Mouse (Mus musculus) A20 (cell line): ENCODE measurements around the gene Map2k3.
A peak's percentile ranks its signal among the peaks of the same experiment; 100 is the strongest.

Source experiments
- DNase-seq: peaks from one replicate; pipeline ENCODE4 v3.0.0-alpha.2; 2011; ENCODE audit warnings: low read depth, low spot score

Gene Map2k3

DNA sequence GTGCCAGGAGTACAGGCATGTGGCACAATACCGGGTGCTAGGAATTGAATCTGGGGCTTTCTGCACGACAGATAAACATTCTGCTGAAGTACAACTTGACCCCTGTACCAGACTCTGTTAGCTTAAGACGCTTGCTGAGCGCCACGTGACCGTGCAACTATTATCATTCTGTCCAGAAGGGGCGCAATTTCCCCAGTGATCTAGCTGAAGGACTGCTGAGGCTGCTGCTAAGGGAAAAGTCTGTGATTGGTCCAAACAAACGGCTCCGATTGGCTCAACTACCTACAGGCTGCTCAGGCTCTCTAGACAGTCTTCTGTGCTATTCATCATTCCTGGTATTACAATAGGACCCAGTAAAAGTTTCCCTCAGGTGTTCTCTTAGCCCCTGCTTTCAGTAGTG lies 4.6 kb upstream of the Map2k3 start:
- DNase-seq, result peak; percentile 91

DNA sequence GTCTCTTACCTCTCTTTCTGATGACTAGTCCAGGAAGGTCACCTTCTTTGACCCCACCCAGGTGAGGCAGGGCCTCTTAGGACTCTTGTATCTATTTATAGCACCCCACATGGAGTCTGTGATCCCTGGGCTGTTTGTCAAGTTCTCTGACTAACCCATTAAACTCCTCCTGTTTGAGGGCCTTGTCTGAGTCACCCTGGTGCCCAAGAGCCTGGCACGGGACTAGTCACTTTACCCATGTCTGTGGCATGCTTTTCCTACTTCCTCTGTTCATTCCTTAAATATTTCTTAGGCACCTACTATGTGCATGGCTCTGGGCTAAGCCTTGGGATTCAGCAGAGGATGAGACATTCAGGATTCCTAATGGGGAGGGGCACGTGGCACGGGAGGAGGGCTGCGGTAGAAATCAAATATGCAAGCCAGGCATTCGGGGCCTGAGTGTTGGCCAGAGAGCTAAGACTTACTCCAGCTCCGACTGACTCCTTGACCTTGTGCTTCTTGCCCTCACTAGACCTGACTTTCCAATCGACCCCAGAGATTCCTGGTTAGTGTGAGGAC lies 1.0 kb upstream of the Map2k3 start:
- DNase-seq, result no peak

DNA sequence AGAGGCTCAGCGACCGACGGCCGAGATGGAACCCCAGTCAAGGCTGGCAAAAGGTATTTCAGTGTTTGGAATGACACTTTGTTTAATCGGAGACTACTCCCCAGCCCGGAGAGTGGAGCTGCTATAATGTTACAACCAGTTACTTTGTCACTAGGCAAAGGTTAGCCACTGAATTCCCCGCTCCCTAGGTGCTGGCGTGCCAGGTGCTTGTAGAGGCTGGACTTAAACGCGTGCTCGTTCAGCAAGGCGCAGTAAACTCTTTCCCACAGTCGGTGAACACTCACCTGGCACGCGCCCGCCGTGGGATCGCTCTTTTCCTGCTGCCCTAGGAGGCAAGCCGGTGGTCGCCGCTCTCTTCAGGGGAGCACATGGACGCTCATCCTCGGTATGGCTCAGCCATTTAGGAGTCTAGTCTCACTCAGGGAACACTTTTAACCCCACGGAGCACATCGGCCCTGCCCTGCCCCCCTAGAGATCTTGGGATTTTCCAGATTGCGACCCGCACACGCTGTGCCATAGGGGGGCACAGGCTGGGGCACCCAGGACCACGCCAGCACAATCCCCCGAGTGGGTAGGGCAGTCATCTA lies 458 bp upstream of the Map2k3 start:
- no peak for DNase-seq

DNA sequence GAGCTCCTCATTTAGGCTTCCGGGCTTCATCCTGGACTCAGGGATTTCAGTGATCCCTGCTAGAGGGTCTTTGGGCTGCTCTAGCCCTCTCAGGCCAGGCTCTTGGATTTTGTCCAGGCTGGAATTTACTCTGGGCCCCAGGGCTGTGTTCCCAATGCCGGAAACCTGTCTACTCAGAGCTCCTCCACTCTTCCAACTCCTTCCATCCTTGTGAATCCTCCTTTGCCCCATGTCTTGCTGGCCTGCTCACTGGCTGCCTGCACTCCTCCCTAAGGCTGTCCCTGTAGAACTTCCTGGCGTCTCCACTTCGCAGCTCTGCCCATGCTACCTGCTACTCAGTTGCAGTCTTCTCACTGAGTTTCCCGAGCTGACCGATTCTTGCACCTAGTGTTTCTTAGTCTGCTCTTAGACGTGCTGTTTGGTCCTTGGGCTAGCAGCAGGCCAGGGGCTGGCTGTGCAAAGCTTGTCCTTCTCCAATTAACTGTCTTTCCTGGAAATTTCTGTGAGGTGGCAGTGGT lies 729 bp downstream of the Map2k3 start:
- peak; percentile 36 for DNase-seq

DNA sequence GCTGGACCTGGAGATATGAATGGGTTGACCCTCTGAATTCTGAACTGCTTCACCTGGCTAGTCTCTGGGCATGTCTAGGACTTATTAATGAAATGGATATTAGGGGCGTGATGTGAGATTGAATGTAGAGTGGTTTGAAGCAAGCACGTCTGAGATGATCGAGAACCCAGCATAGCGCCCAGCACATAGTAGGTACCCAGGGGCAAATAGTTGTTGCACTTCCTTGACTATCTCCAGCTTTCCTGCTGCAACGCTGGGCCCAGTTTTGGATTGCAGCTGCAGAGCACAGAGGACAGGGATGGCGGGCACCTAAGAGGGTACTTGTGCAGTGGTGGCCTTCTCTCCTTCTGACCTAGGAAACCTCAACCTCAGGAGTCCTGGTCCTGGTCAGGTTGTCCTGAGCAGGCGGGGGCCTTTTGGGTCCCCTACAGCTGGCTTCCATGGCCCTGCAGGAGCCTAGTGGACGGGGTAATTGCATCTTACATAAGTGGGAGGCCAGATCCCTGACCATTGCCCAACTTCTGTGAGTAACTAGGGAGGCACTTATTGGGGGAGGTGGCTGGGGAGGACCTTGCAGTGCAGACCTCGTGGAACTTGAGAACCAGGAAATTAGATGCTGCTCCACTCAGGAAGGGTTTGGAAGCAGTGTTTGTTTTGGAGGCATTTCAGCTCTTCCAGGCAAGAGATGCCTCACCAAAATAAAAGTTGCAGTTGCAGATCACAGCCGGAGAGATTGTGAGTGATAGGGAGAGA lies 1.5 kb downstream of the Map2k3 start:
- no peak for DNase-seq

DNA sequence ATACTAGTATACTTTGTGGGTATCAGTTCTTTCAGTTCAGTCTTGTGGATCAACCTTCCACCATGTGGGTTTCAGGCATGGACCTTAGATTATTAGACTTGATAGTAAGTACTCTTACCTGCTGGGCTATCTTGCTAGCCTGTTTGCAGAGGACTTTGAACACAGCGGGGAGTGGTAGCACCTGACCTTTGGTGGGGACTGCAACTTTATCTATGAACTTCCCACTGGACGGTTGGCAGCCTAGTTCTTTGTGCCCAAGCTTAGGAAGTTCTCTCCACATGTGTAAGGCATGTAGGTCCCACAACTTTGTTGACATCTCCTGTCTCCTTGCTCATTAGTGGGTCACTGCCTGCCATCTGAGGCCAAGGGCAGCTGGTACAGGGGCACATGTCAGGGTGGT lies 3.0 kb downstream of the Map2k3 start:
- DNase-seq, result no peak

DNA sequence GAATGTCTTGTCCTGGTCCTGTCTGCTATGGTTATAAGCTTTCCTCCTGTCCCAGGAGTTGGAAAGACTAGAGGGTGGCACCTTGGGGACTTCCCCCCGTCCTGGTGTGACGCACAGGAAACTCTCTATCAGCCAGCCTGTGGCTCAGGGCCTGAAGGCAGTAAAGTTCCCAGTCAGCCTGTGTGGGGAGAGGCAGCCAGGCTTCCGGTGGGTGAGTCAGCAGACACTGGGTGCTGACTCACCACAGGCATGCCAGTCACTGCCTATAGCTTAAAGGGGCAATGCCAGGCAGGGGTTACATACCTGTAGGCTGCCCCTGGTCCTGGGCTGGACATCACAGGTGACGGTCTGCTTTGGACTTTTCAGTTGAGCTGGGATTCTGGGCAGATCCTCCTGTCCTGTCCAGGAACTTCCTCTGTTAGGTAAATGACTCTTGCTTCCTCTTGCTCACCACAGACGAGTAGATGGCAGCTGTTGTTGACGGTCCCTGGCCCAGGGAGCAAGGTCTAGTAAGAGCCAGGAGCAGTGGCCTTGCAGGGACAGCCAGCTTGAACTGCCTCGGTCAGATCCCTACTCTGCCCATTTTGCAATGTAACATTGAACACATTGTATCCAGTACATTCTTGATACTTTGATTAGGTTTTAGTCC lies 3.6 kb downstream of the Map2k3 start:
- DNase-seq, result peak; percentile 81

DNA sequence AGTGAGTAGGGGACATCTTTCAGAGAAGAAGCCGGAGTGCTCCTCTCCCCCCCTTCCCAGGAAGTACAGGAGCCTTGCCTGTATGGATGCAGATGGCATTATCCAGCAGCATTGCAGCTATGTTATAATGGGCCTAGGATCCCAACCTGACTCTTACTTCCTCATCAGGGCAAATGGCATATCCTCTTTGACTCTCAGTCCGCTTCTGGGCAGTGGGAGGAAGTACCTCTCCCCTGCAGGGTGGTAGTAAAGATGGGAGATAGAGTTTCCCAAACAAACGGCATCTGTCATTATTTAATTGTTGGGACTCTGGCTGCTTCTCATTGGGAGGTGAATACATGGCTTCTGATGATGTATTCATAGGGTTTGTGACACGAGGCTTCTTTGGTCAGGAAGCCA lies 4.1 kb downstream of the Map2k3 start:
- DNase-seq, result peak; percentile 49

DNA sequence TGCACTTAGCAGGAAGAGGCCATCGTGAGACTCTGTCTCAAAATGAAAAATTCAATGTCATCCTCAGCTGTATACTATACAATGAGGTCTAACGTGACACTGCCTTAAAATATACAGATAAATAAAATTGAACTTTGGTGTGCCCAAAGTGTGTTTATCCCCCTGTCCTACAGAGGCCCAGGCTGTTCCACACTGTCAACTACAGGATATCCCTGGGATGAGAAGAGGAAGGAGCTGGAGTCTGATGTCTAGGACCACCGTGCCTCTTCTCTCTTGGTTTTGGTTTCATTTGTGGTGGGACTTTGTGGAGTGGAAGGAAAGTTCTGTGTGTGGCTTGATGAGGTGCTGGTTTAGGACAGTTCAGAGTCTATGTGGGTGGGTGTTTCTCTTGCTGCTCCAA lies 5.8 kb downstream of the Map2k3 start:
- no peak for DNase-seq

DNA sequence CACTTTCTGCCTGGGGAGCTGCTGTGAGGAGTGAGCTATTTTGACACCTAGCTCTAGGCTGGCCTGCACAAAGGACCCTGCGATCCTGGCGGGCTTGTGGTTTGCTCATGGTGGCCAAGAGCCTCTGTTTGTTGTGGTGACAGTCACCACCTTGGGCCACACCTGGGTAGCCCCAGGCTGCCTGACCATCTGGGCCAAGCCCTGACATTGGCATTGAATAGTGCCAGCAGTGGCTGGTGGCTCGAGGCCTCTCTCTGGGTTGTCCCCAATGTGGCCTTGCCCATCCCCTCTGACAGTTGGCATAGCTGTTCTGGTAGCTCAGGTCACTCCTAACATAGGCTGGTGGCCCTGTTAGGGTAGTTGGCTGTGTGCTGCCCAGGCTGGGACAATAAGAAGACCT lies 7.7 kb downstream of the Map2k3 start:
- DNase-seq, result no peak

DNA sequence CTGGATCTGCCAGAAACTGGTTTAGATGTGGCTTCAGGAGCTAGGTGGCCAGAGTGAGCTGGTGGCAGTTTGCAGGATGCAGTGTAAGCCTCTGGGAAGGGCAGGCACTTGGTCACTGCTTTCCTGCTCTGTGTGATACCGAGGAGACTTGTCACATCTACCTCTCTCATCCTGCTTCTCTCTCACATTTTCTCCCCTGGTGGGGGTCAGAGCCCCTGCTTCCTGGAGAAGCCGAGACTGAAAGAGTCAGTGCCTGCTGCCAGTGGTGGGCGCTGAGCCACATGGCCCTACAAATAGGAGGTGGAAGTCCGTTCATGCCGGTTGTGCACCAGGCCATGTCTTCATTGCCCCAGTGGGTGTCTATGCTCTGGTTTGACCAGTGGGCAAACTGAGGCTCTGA lies 8.7 kb downstream of the Map2k3 start:
- DNase-seq, result no peak

DNA sequence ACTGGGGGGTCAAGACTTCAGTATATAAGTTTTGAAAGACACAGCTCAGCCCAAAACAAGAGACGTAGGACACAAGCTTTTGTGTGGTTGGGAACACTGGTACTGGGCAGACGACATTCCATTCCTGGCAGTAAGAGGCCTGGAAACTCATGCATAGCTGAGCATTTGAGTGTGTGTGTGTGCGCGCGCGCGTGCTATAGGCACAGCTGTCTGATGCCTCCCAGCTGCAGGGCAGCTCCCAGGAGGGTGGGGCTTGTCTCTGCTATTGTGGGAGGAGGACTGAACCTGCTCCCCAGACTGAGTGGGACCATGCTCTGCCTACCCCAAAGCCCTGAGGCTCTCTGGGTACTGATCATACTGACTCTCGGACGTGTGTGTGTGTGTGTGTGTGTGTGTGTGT lies 9.5 kb downstream of the Map2k3 start:
- no peak for DNase-seq

DNA sequence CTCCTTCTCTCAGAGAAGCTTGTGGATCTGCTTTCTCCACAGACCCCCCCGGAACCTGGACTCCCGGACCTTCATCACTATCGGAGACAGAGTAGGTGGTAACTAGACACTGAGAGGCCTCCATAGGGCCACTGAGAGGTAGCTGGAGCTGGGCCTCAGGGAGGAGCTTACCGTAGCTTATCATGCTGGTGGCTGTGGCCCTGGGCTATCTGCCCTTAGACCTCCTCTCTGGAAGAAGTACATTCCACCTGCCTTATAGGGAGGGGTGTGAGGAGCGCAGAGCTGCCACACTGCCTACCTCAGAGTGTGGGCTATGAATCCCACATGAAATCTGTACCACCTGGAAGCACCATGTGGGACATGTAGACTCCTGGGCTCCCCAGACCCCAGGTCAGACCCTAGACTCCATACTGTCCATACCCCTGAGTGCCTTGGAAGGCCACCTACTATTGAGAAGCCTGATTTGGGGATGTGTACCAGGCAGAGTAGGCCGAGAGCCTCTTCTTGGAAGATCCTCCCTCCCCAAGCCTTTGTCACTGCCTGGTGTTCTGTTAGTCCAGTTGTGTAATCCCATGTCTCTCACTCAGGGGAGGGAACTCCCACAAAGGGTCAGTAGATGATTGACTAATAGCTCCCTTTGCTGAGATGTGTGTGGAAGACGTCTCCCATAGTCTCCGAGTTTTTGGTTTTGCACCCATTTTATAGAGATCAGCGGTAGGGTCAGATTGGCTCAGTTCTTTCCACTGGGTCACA lies 10.6 kb downstream of the Map2k3 start:
- DNase-seq, result no peak

DNA sequence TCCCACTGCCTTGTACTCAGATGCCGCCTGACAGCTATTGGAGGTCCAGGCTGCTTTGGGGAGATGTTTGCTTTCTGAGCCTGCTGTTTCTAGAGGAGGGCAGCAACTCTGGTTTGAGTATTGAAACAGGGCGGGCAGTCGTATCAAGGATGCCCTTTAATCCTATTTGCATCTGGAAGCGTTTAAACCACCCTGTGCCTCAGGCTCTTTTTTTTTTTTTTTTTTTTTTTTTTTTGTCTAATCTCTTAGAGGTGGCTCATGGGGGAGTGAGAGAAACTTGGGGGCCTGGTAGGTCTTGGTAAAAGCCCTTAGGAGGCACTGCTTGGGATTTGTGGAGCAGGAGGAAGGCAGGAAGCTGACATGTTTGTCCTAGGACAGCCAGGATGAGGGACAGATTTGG lies 13.2 kb downstream of the Map2k3 start:
- DNase-seq, result no peak

DNA sequence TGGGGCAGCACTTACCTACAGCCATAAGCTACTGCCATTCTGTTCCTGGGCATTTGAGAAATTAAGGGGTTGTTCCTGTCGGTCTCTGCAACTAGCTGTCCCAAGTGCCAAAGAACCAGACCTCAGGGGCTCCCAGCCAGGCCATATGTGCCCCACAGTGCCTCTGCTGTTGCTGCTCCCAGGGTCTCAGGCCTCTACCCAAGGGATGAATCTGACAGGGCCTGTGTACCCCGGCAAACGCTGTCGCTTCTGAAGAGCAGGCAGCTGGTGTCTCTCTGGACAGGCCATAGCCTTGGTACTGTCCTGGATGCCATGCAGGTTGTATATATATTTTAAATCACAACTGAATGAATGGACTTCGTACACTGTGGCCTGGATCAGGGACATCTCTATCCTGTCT lies 20.1 kb downstream of the Map2k3 start:
- DNase-seq, result no peak

DNA sequence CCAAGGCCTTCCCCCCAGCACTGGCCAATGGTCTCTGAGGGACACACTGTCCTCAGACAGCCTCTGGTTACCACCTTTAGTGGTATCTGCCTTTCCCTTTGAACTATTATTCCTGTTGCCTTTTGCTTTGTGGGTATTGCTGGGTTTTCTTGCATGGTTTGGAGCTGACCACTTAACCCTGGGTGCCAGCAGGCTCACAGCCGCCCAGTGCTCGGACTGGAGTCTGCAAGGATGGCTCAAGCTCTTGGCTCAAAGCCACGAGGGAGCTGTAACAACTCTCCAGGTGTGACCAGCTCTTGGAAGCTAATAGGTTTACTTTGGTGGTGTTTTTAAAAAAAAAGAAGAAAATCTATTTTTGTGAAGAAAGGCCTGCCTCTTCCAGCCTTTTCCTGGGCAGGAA lies 20.5 kb downstream of the Map2k3 start:
- no peak for DNase-seq

DNA sequence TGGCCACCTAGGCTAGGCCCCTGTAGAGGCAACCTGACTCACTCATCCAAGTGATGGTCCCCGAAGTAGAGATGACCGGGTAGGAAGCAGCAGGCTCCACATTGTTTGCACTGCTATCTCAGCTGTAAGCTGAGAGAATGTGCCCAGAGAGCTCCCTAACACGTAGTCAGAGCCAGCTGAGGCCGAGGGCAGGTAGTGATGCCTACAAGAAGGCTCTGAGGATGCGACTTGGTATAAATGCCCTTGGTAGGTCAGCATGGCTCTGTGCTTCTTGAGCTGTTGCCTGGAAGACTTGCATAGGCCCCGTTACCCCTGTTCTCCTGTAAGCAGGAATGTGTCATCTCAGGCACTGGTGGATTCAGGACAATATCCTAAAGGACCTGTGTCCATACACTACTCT lies 21.2 kb downstream of the Map2k3 start:
- DNase-seq, result no peak

DNA sequence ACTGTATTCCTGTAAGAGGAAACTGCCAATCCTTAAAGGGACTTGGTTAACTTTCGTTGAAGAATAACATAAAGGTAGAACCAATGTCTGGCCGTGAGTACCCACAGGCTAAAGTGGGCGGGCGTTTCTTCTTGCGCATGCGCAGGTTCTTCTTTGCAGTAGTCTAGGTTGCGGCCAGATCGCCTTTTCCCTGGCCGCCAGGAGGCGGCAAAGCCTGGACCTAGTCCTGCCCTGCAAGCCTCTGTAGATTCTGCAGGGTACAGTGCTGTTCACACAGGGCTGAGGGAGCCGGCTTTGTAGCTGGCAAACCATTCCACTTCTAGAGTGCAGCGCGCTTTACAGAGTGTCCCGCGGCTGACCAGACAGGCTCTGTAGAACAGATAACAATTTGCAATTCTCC lies 22.0 kb downstream of the Map2k3 start:
- DNase-seq, result peak; percentile 77

DNA sequence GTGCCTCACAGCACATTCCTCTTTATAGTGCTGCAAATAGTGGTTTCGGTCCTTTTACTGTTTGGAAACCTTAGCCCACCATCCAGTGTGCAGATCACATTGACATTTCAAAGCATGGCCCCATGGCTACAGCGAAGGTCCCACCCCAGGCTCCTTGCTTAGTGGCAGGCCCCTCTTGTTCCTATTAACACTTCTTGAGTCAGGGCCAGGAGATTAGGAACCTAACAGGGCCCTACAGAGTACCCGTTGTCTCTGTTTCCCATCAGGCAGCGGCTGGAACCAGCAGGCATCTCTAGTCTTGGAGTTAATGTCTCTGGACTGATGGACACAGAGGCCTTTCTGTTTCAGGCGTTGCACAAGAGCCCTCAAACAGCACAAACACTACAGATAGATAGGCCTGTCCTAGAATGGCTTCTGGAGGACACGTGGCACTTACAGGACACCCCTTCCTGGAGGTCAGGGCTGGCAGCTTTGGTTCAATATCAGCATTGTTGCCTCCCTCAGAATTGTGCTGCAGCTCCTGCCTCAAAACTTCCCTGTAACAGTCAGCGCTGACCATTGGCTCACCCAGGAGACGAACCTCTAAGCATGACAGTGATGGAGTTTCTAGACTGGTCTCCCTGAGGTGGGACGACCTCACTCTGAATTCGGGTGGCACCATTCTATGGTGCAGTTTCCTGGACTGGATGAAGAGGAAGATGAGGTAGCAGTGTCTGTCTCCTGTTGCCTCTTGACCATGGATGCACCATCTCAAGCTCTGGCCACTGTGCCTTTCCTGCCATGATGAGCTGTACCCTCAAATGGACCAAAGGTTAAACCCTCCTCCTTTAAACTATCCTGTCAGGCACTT lies 22.6 kb downstream of the Map2k3 start:
- no peak for DNase-seq

DNA sequence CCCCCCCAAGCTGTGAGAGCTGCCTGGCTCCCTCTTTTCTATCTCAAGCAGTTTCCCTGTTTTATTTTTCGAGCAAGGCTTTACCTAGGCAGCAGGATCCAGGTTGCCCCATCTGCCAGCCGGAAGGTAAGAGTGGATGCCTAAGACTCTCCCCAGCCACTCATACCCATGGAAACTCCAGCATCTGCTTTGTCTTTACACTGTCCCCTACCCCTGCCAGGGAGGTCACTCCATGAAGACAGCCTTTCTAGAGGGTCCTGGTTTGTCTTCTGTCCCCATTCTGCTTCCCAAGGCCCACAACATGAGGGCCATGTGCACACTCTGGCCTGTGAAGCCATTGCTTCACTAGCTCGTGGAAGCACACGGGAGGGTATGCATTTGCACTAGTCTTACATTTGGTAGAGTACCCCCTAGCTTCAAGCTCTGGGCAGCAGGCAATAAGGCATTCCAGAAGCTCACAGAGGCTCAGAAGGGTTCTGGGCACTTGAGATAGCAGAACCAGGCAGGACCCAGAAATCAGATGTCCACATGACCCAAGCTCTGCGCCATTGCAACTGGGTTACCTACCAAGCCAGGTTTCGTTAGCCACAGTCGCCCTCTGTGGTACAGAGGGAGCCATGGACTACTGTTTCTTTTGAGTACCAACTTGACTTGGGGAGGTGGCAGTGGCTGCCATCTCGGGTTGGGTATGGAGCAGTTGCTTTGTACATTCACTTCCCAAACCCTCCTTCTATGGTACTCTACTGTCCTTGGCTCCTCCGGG lies 24.0 kb downstream of the Map2k3 start:
- DNase-seq, result no peak
